Mouse (Mus musculus): ENCODE data around the gene Coil. TPM values are rescaled to one million over a fixed set of nuclear protein-coding genes. Genes with fewer than 3 reads are reported as not detected.

The Coil gene
- polyA plus RNA-seq, 1 experiment from 2014 or later: 5.9 TPM

DNA sequence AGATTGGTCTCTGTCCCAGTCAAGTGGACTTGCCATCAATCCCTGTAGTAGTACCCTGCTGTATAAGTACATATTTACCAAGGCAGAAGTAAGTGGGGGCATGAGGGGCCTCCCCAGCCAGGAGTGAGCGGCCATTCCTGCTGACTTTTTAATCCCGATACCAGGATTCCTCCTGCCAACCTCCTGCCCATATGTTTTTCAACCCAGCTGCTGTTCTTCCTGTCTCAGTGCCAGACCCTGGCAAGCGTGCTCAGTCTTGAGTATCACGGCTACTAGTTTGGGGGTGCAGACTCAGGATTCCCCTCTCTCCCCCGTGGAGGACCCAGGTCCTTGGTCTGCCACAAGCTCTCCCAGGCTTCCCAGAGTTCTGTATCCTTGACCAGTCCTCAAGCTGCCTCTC is 32.6 kb downstream of the Coil start:
- Histone ChIP-seq H3K36me3 (ENCODE audit: control insufficient read depth, insufficient read depth, low read length) (no peaks in the 10 kb centered on the region), H3K4me3 (ENCODE audit: low read depth, low read length) (peak overlapping the region; percentile 22; the same call in 1 of the 2 replicates), H3K9me3 (ENCODE audit: control insufficient read depth, low read length) (no peaks in the 10 kb centered on the region), H3K9ac (ENCODE audit: low read length) (peak overlapping the region; percentile 48), H3K4me2 (replicated peaks; ENCODE audit: low read depth) (peak overlapping the region; percentile 77), H3K4me1 (replicated peaks; ENCODE audit: control insufficient read depth, insufficient read depth) (peaks cover 5% of the 10 kb centered on the region; the same call in 1 of the 2 replicates), H3K27ac (replicated peaks) (peak overlapping the region; percentile 53; the same call in 1 of the 2 replicates), H3K27me3 (ENCODE audit: control insufficient read depth, insufficient read depth, low read length) (no peaks in the 10 kb centered on the region)
- no peak for TF ChIP-seq CTCF (IDR thresholded peaks at IDR 0.05; ENCODE audit: low read depth)
- TF ChIP-seq EP300 (optimal IDR thresholded peaks at IDR 0.05): no peak
- DNase-seq (ENCODE audit: low spot score) (no peak), ATAC-seq (ENCODE audit: low FRiP score, low TSS enrichment) (no peak)
- WGBS: 59% methylated on average over 5 of the region's 5 CpGs

DNA sequence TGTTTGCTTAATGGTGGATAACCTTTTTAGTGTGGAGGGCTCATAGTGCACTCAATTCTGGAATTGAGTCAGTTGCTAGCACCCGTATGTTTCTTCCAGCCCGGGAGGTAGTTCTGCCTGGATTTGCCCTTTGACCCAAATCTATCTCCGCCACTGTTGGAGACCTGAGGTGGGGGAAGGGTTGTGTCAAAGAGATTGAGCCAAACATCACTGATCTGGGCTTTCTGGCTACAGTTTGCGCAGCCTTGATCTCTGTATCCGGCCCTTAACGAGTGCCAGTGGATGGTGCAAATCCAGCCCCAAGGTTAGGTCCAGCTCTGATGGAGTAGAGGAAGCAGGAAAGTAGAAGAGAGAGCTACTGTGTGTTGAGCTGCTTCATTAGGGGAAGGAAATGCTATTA is 33.0 kb downstream of the Coil start:
- Histone ChIP-seq H3K9me3 (ENCODE audit: control insufficient read depth, low read length) (no peaks in the 10 kb centered on the region), H3K9ac (ENCODE audit: low read length) (peak overlapping the region; percentile 48), H3K27ac (replicated peaks) (peak overlapping the region; percentile 53; the same call in 1 of the 2 replicates), H3K4me1 (replicated peaks; ENCODE audit: control insufficient read depth, insufficient read depth) (peaks cover 5% of the 10 kb centered on the region; the same call in 1 of the 2 replicates), H3K4me3 (ENCODE audit: low read depth, low read length) (peak overlapping the region; percentile 22; the same call in 1 of the 2 replicates), H3K27me3 (ENCODE audit: control insufficient read depth, insufficient read depth, low read length) (no peaks in the 10 kb centered on the region), H3K4me2 (replicated peaks; ENCODE audit: low read depth) (peak overlapping the region; percentile 77), H3K36me3 (ENCODE audit: control insufficient read depth, insufficient read depth, low read length) (no peaks in the 10 kb centered on the region)
- ATAC-seq (ENCODE audit: low FRiP score, low TSS enrichment) (no peak), DNase-seq (ENCODE audit: low spot score) (no peak)
- TF ChIP-seq EP300 (optimal IDR thresholded peaks at IDR 0.05) (no peak), CTCF (IDR thresholded peaks at IDR 0.05; ENCODE audit: low read depth) (no peak)
- WGBS: 31% methylated on average over 6 of the region's 6 CpGs

DNA sequence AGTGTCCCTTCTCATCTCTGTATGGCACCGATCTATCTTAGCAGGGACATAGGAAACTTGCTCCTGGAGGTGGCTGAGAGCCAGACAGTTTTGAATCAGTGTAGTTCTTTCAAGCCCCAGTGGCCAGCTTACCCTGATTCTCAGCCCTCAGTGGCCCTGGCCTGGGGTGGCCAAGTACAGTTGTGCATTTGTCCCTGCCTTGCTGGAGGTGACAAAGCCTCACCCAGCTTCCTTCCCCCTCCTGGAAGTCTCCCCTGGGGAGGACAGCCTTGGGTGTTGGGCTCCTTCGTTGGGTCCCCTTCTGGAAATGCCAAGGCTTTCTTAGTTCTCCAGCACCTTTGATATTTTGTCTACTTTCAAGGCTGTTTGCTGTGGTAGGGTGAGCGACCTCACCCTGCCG is 33.7 kb downstream of the Coil start:
- ATAC-seq (ENCODE audit: low FRiP score, low TSS enrichment) (no peak), DNase-seq (ENCODE audit: low spot score) (no peak)
- TF ChIP-seq CTCF (IDR thresholded peaks at IDR 0.05; ENCODE audit: low read depth) (no peak), EP300 (optimal IDR thresholded peaks at IDR 0.05) (no peak)
- Histone ChIP-seq H3K36me3 (ENCODE audit: control insufficient read depth, insufficient read depth, low read length) (no peaks in the 10 kb centered on the region), H3K4me3 (ENCODE audit: low read depth, low read length) (no peak overlapping the region; the same call in 1 of the 2 replicates), H3K4me1 (replicated peaks; ENCODE audit: control insufficient read depth, insufficient read depth) (peaks cover 5% of the 10 kb centered on the region; the same call in 1 of the 2 replicates), H3K9me3 (ENCODE audit: control insufficient read depth, low read length) (no peaks in the 10 kb centered on the region), H3K27me3 (ENCODE audit: control insufficient read depth, insufficient read depth, low read length) (no peaks in the 10 kb centered on the region), H3K9ac (ENCODE audit: low read length) (peak overlapping the region; percentile 38; the same call in 1 of the 2 replicates), H3K4me2 (replicated peaks; ENCODE audit: low read depth) (peak overlapping the region; percentile 27), H3K27ac (replicated peaks) (0 out of 2 replicates have a peak overlapping the region, but pooled peaks have one; percentile 18)
- 56% methylated on average over 4 of the region's 4 CpGs for WGBS

DNA sequence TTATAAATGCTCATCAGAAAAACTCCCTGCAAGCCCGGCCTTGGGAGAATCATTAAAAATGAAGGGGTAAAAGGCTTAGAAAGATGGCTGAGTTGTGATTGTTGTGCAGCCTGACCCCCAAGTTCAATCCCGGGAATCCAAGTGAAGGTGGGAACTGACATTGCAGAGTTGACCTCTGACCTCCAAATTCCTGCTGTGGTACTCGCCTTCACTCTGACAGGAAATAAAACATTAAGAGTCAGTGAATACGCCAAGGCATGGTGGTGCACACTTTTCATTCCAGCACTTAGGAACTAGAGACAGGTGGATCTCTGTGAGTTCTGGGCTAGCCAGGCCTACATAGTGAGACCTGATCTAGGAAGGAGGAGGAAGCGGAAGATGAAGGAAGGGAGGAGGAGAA is 35.4 kb downstream of the Coil start:
- TF ChIP-seq EP300 (optimal IDR thresholded peaks at IDR 0.05) (no peak), CTCF (IDR thresholded peaks at IDR 0.05; ENCODE audit: low read depth) (no peak)
- H3K4me2 ChIP-seq (replicated peaks; ENCODE audit: low read depth): no peak overlapping the region
- H3K9me3 ChIP-seq (ENCODE audit: control insufficient read depth, low read length): no peaks in the 10 kb centered on the region
- H3K4me1 ChIP-seq (replicated peaks; ENCODE audit: control insufficient read depth, insufficient read depth): peaks cover 5% of the 10 kb centered on the region; the same call in 1 of the 2 replicates
- no peak overlapping the region for H3K9ac ChIP-seq (ENCODE audit: low read length)
- H3K4me3 ChIP-seq (ENCODE audit: low read depth, low read length): no peak overlapping the region
- peaks cover 2% of the 10 kb centered on the region; the same call in 1 of the 2 replicates for H3K36me3 ChIP-seq (ENCODE audit: control insufficient read depth, insufficient read depth, low read length)
- H3K27me3 ChIP-seq (ENCODE audit: control insufficient read depth, insufficient read depth, low read length): no peaks in the 10 kb centered on the region
- DNase-seq (ENCODE audit: low spot score): no peak
- no peak overlapping the region for H3K27ac ChIP-seq (replicated peaks)
- 55% methylated on average over 5 of the region's 5 CpGs for WGBS
- ATAC-seq (ENCODE audit: low FRiP score, low TSS enrichment): no peak

DNA sequence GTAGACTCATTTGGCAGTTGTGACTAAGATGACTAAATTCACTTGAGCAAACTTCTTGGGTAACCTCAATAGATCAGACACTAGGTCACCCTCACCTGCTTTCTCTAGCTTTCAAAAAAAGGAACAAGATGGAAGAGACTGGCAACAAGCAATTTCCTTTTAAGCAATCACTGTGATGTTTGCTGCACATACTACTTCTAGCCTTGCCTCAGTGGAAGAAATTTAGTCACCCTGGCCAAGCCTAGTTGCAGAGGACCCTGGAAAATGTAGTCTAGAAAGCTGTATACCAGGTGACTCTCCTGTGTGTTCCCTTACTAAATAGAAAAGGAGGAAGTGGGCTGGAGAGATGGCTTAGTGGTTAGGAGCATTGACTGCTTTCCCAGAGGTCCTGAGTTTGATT is 36.4 kb downstream of the Coil start:
- H3K27me3 ChIP-seq (ENCODE audit: control insufficient read depth, insufficient read depth, low read length): no peaks in the 10 kb centered on the region
- no peak overlapping the region for H3K4me2 ChIP-seq (replicated peaks; ENCODE audit: low read depth)
- no peaks in the 10 kb centered on the region for H3K9me3 ChIP-seq (ENCODE audit: control insufficient read depth, low read length)
- peaks cover 5% of the 10 kb centered on the region; the same call in 1 of the 2 replicates for H3K36me3 ChIP-seq (ENCODE audit: control insufficient read depth, insufficient read depth, low read length)
- H3K9ac ChIP-seq (ENCODE audit: low read length): no peak overlapping the region
- H3K4me3 ChIP-seq (ENCODE audit: low read depth, low read length): no peak overlapping the region
- DNase-seq (ENCODE audit: low spot score) (no peak), ATAC-seq (ENCODE audit: low FRiP score, low TSS enrichment) (no peak)
- no peak overlapping the region for H3K27ac ChIP-seq (replicated peaks)
- H3K4me1 ChIP-seq (replicated peaks; ENCODE audit: control insufficient read depth, insufficient read depth): peaks cover 5% of the 10 kb centered on the region; the same call in 1 of the 2 replicates
- TF ChIP-seq EP300 (optimal IDR thresholded peaks at IDR 0.05) (no peak), CTCF (IDR thresholded peaks at IDR 0.05; ENCODE audit: low read depth) (no peak)

DNA sequence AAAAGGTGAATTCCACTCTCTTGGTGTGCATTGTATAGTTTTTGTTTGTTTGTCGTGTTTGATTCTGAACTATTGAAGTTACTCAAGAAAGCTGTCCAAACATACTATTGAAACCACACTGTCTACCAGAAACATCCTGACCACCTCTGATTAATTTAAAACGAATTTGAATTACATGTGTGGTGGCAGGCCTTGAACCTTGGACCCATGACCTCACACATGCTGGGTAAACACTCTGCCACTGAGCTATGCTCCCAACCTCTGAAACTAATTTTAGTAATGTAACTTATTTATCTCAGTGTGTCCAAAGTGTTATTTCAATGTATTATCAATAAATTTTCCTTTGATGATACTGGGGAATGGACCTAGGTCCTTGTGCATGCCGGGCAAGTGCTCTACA is 37.5 kb downstream of the Coil start:
- peak; percentile 35 for DNase-seq (ENCODE audit: low spot score)
- Histone ChIP-seq H3K27ac (replicated peaks) (no peak overlapping the region), H3K9ac (ENCODE audit: low read length) (no peak overlapping the region), H3K4me1 (replicated peaks; ENCODE audit: control insufficient read depth, insufficient read depth) (peaks cover 3% of the 10 kb centered on the region; the same call in 1 of the 2 replicates), H3K9me3 (ENCODE audit: control insufficient read depth, low read length) (no peaks in the 10 kb centered on the region), H3K4me3 (ENCODE audit: low read depth, low read length) (no peak overlapping the region), H3K27me3 (ENCODE audit: control insufficient read depth, insufficient read depth, low read length) (no peaks in the 10 kb centered on the region), H3K4me2 (replicated peaks; ENCODE audit: low read depth) (no peak overlapping the region), H3K36me3 (ENCODE audit: control insufficient read depth, insufficient read depth, low read length) (peaks cover 15% of the 10 kb centered on the region; the same call in 1 of the 2 replicates)
- no peak for TF ChIP-seq CTCF (IDR thresholded peaks at IDR 0.05; ENCODE audit: low read depth)
- TF ChIP-seq EP300 (optimal IDR thresholded peaks at IDR 0.05): no peak
- WGBS: 71% methylated on average over 3 of the region's 3 CpGs
- ATAC-seq (ENCODE audit: low FRiP score, low TSS enrichment): no peak

Data from stomach, postnatal 0 days (tissue).